In genomic region chr14:54254670-54255202, GRCm38 (mm10) we compare ENCODE assay signal across 9 mouse cellular contexts. TPM values are rescaled to one million over a fixed set of nuclear protein-coding genes. Genes with fewer than 3 reads are reported as not detected.
DNase-seq lines count a peak whose midpoint lies in the region; ATAC-seq lines count a peak whose summit lies in the region.
"Had no signal": no experiment of that assay in that cellular context is flagged by ENCODE, and none has a peak within 500 bp of the region (broad histone marks: within the 10 kb centered on the region; RNA-seq: fewer than 3 reads in every experiment).

No protein-coding gene starts in this region.

- no peaks in the 10 kb centered on the region for H3K27me3 ChIP-seq in kidney, embryonic 14.5 days (ENCODE audit: control insufficient read depth, insufficient read depth, low read length)
- H3K27me3 ChIP-seq in embryonic facial prominence, embryonic 12.5 days = no peaks in the 10 kb centered on the region
- no peaks in the 10 kb centered on the region for H3K27me3 ChIP-seq in hindbrain, embryonic 16.5 days (replicated peaks; ENCODE audit: control insufficient read depth, insufficient read depth, low read length)
- no peaks in the 10 kb centered on the region for H3K27me3 ChIP-seq in midbrain, embryonic 14.5 days (ENCODE audit: control insufficient read depth, insufficient read depth, low read length)

- peak overlapping the region; percentile 51 for H3K4me2 ChIP-seq in kidney, embryonic 14.5 days (replicated peaks; ENCODE audit: low read depth, low read length)
- H3K4me2 ChIP-seq in embryonic facial prominence, embryonic 12.5 days (replicated peaks) = peak overlapping the region; percentile 66
- H3K4me2 ChIP-seq in hindbrain, embryonic 16.5 days (ENCODE audit: low read length) = peak overlapping the region; percentile 76
- peak overlapping the region; percentile 70 for H3K4me2 ChIP-seq in midbrain, embryonic 14.5 days (ENCODE audit: low read length)

- H3K36me3 ChIP-seq in kidney, embryonic 14.5 days (ENCODE audit: control insufficient read depth, insufficient read depth, low read length) = peaks cover 3% of the 10 kb centered on the region; the same call in 1 of the 2 replicates
- no peaks in the 10 kb centered on the region; the same call in 1 of the 2 replicates for H3K36me3 ChIP-seq in embryonic facial prominence, embryonic 12.5 days
- no peaks in the 10 kb centered on the region for H3K36me3 ChIP-seq in hindbrain, embryonic 16.5 days (ENCODE audit: control insufficient read depth, insufficient read depth, low read length)
- H3K36me3 ChIP-seq in midbrain, embryonic 14.5 days (ENCODE audit: control insufficient read depth, insufficient read depth, low read length) = peaks cover 1% of the 10 kb centered on the region; the same call in 1 of the 2 replicates

- no peak for DNase-seq in kidney, adult 18-20 months
- DNase-seq in midbrain, embryonic 14.5 days = no peak
- no peak for DNase-seq in embryo, embryonic 9.5 days (ENCODE audit: extremely low spot score)
- no peak for DNase-seq in adrenal gland, postnatal 25 days
- no peak for DNase-seq in left cerebral cortex, adult 9 months (ENCODE audit: low spot score in 2 of 2)

- H3K27ac ChIP-seq in kidney, embryonic 14.5 days (ENCODE audit: low read depth, low read length) = no peak overlapping the region
- no peak overlapping the region for H3K27ac ChIP-seq in embryonic facial prominence, embryonic 12.5 days
- no peak overlapping the region; the same call in 1 of the 2 replicates for H3K27ac ChIP-seq in hindbrain, embryonic 16.5 days (ENCODE audit: low read depth, low read length)
- no peak overlapping the region for H3K27ac ChIP-seq in midbrain, embryonic 14.5 days (replicated peaks; ENCODE audit: low read depth, low read length)

- peak overlapping the region; percentile 82 for H3K4me3 ChIP-seq in kidney, embryonic 14.5 days (ENCODE audit: low read length)
- peak overlapping the region; percentile 84 for H3K4me3 ChIP-seq in embryonic facial prominence, embryonic 12.5 days
- peak overlapping the region; percentile 82 for H3K4me3 ChIP-seq in hindbrain, embryonic 16.5 days (ENCODE audit: low read length)
- peak overlapping the region; percentile 70 for H3K4me3 ChIP-seq in midbrain, embryonic 14.5 days (replicated peaks; ENCODE audit: low read depth, low read length)

- no peaks in the 10 kb centered on the region for H3K9me3 ChIP-seq in kidney, embryonic 14.5 days (ENCODE audit: control insufficient read depth, low read length)
- H3K9me3 ChIP-seq in embryonic facial prominence, embryonic 12.5 days = no peaks in the 10 kb centered on the region
- no peaks in the 10 kb centered on the region for H3K9me3 ChIP-seq in hindbrain, embryonic 16.5 days (ENCODE audit: control insufficient read depth, low read length)
- no peaks in the 10 kb centered on the region for H3K9me3 ChIP-seq in midbrain, embryonic 14.5 days (ENCODE audit: control insufficient read depth, low read length)

- no peak overlapping the region; the same call in 1 of the 2 replicates for H3K9ac ChIP-seq in kidney, embryonic 14.5 days (ENCODE audit: low read depth, low read length)
- no peak overlapping the region; the same call in 1 of the 2 replicates for H3K9ac ChIP-seq in embryonic facial prominence, embryonic 12.5 days
- no peak overlapping the region for H3K9ac ChIP-seq in hindbrain, embryonic 16.5 days (ENCODE audit: low read depth, low read length)
- peak overlapping the region; percentile 49; the same call in 1 of the 2 replicates for H3K9ac ChIP-seq in midbrain, embryonic 14.5 days (replicated peaks; ENCODE audit: low read length)

- peaks cover 34% of the 10 kb centered on the region for H3K4me1 ChIP-seq in kidney, embryonic 14.5 days (ENCODE audit: control insufficient read depth, insufficient read depth, low read length)
- peaks cover 29% of the 10 kb centered on the region for H3K4me1 ChIP-seq in embryonic facial prominence, embryonic 12.5 days
- peaks cover 34% of the 10 kb centered on the region for H3K4me1 ChIP-seq in hindbrain, embryonic 16.5 days (ENCODE audit: control insufficient read depth, insufficient read depth, low read depth, low read length)
- peaks cover 33% of the 10 kb centered on the region for H3K4me1 ChIP-seq in midbrain, embryonic 14.5 days (ENCODE audit: control insufficient read depth, insufficient read depth, low read length)

- no peak for ATAC-seq in kidney, embryonic 14.5 days (ENCODE audit: low FRiP score, low TSS enrichment)
- no peak for ATAC-seq in embryonic facial prominence, embryonic 12.5 days (ENCODE audit: insufficient number of reproducible peaks, insufficient read depth, low FRiP score, low TSS enrichment)
- no peak for ATAC-seq in hindbrain, embryonic 16.5 days
- no peak for ATAC-seq in midbrain, embryonic 14.5 days (ENCODE audit: low FRiP score, low TSS enrichment)

- WGBS in kidney, embryonic 14.5 days = 65% methylated on average over 12 of the region's 12 CpGs
- 60% methylated on average over 12 of the region's 12 CpGs for WGBS in embryonic facial prominence, embryonic 12.5 days
- WGBS in hindbrain, embryonic 16.5 days = 74% methylated on average over 12 of the region's 12 CpGs
- 68% methylated on average over 12 of the region's 12 CpGs for WGBS in midbrain, embryonic 14.5 days

RNA-seq across cellular contexts. Expression of gene Abhd4, which starts 0.7 kb away (rescaled TPM):
- polyA plus RNA-seq in kidney, embryonic 14.5 days (2014; fragmentation: Nextera tagmentation; extraction: Ambion mirVana) = 50.3 and 62.5 TPM in 2 replicates
- 51.5 and 51.9 TPM in 2 replicates for polyA plus RNA-seq in embryonic facial prominence, embryonic 12.5 days (2016; fragmentation: Nextera tagmentation; extraction: Ambion mirVana)
- polyA plus RNA-seq in hindbrain, embryonic 16.5 days (2015; fragmentation: Nextera tagmentation; extraction: Ambion mirVana) = 70.3 and 75.2 TPM in 2 replicates
- 46.6 and 48.0 TPM in 2 replicates for polyA plus RNA-seq in midbrain, embryonic 14.5 days (2014; fragmentation: Nextera tagmentation; extraction: Ambion mirVana)
- 630 and 676 TPM in 2 replicates for total RNA-seq in adrenal gland, postnatal 25 days (2021)

RNA-seq across cellular contexts. Expression of gene Dad1, which starts 0.8 kb away (rescaled TPM):
- polyA plus RNA-seq in kidney, embryonic 14.5 days (2014; fragmentation: Nextera tagmentation; extraction: Ambion mirVana) = 431 and 487 TPM in 2 replicates
- 264 and 270 TPM in 2 replicates for polyA plus RNA-seq in embryonic facial prominence, embryonic 12.5 days (2016; fragmentation: Nextera tagmentation; extraction: Ambion mirVana)
- 391 and 409 TPM in 2 replicates for polyA plus RNA-seq in hindbrain, embryonic 16.5 days (2015; fragmentation: Nextera tagmentation; extraction: Ambion mirVana)
- 338 and 385 TPM in 2 replicates for polyA plus RNA-seq in midbrain, embryonic 14.5 days (2014; fragmentation: Nextera tagmentation; extraction: Ambion mirVana)
- total RNA-seq in adrenal gland, postnatal 25 days (2021) = 310 and 330 TPM in 2 replicates

RNA-seq across cellular contexts. Expression of gene Olfr49, which starts 30.0 kb away (rescaled TPM):
- polyA plus RNA-seq in kidney, embryonic 14.5 days (2014; fragmentation: Nextera tagmentation; extraction: Ambion mirVana) = not detected in 2 replicates
- polyA plus RNA-seq in embryonic facial prominence, embryonic 12.5 days (2016; fragmentation: Nextera tagmentation; extraction: Ambion mirVana) = not detected in 2 replicates
- not detected in 2 replicates for polyA plus RNA-seq in hindbrain, embryonic 16.5 days (2015; fragmentation: Nextera tagmentation; extraction: Ambion mirVana)
- polyA plus RNA-seq in midbrain, embryonic 14.5 days (2014; fragmentation: Nextera tagmentation; extraction: Ambion mirVana) = not detected in 2 replicates
- 0.14 TPM in 1 of 2 replicates, not detected in the other for total RNA-seq in adrenal gland, postnatal 25 days (2021)
- polyA plus RNA-seq: lung, adult 2 months had no signal
